Mouse (Mus musculus): ENCODE data around the gene Adrm1. TPM values are rescaled to one million over a fixed set of nuclear protein-coding genes. Genes with fewer than 3 reads are reported as not detected.

Gene Adrm1
- total and polyA plus RNA-seq, 3 experiments, result 287 to 312 TPM; not detected in 1

DNA sequence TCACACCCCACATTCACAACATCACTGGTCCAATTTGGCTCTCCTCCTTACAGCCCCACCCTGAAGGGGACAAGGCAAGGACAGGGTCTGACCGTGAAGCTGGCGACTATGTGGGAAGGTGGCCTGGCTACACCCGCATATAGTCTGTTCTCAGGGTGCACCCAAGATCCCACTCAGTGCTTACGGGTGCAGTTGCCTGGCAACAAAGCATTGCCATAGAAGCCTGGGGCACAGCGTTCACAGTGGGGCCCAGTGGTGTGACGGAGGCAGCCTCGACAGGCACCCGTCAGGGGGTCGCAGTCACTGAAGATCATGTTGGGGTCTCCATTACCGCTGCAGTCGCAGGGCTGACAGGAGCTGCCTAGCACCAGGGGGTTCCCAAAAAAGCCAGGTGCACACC, 16.1 kb downstream of the Adrm1 start:
- Histone ChIP-seq H3K4me1 (ENCODE audit: control insufficient read depth in 1 of 2, insufficient read depth in 2 of 2, low read length in 2 of 2) (no peaks in the 10 kb centered on the region), H3K4me3 (ENCODE audit: control insufficient read depth in 1 of 2, insufficient read depth in 1 of 2, low read depth in 2 of 2, low read length in 2 of 2) (no peak overlapping the region), H3K27me3 (ENCODE audit: control insufficient read depth in 1 of 2, insufficient read depth in 2 of 2, low read length in 2 of 2) (no peaks in the 10 kb centered on the region), H3K36me3 (ENCODE audit: control insufficient read depth in 1 of 2, insufficient read depth in 2 of 2, low read length in 2 of 2) (no peaks in the 10 kb centered on the region), H3K9me3 (replicated peaks; ENCODE audit: insufficient read depth, low read length) (no peaks in the 10 kb centered on the region), H3K79me2 (ENCODE audit: control insufficient read depth, insufficient read depth, low read length, poor library complexity) (no peaks in the 10 kb centered on the region), H3K9ac (ENCODE audit: control insufficient read depth, low read depth, low read length, poor library complexity, severe bottlenecking) (no peak overlapping the region), H3K27ac (ENCODE audit: control insufficient read depth, low read depth, low read length) (no peak overlapping the region)
- TF ChIP-seq MYB (IDR thresholded peaks at IDR 0.05; ENCODE audit: low read depth, low read length) (no peak), ZNF384 (IDR thresholded peaks at IDR 0.05; ENCODE audit: low read depth, low read length) (no peak), GABPA (IDR thresholded peaks at IDR 0.05; ENCODE audit: low read depth, low read length) (no peak), SIN3A (IDR thresholded peaks at IDR 0.05; ENCODE audit: low read length) (no peak), CHD2 (IDR thresholded peaks at IDR 0.05; ENCODE audit: low read length) (no peak)
- no peak for DNase-seq (ENCODE audit: low read depth, low spot score)

GRCm38 (mm10) chr2:180196610-180197322, 25.5 kb downstream of the Adrm1 start:
- no peaks in the 10 kb centered on the region for H3K9me3 ChIP-seq (replicated peaks; ENCODE audit: insufficient read depth, low read length)
- no peaks in the 10 kb centered on the region for H3K36me3 ChIP-seq (ENCODE audit: control insufficient read depth in 1 of 2, insufficient read depth in 2 of 2, low read length in 2 of 2)
- H3K27ac ChIP-seq (ENCODE audit: control insufficient read depth, low read depth, low read length), result no peak overlapping the region
- H3K4me1 ChIP-seq (ENCODE audit: control insufficient read depth in 1 of 2, insufficient read depth in 2 of 2, low read length in 2 of 2), result no peaks in the 10 kb centered on the region
- no peaks in the 10 kb centered on the region for H3K27me3 ChIP-seq (ENCODE audit: control insufficient read depth in 1 of 2, insufficient read depth in 2 of 2, low read length in 2 of 2)
- H3K4me3 ChIP-seq (ENCODE audit: control insufficient read depth in 1 of 2, insufficient read depth in 1 of 2, low read depth in 2 of 2, low read length in 2 of 2), result no peak overlapping the region
- H3K9ac ChIP-seq (ENCODE audit: control insufficient read depth, low read depth, low read length, poor library complexity, severe bottlenecking), result no peak overlapping the region
- DNase-seq (ENCODE audit: low read depth, low spot score), result no peak
- no peaks in the 10 kb centered on the region for H3K79me2 ChIP-seq (ENCODE audit: control insufficient read depth, insufficient read depth, low read length, poor library complexity)
- no peak for TF ChIP-seq UBTF (IDR thresholded peaks at IDR 0.05; ENCODE audit: borderline replicate concordance, insufficient read depth, low read depth, low read length)
- no peak for TF ChIP-seq MAX (IDR thresholded peaks at IDR 0.05; ENCODE audit: low read length)
- TF ChIP-seq MEF2A (IDR thresholded peaks at IDR 0.05; ENCODE audit: extremely low read depth, insufficient replicate concordance, low read depth, low read length, poor library complexity, severe bottlenecking), result no peak
- TF ChIP-seq TCF12 (IDR thresholded peaks at IDR 0.05; ENCODE audit: low read depth, low read length), result no peak
- TF ChIP-seq ETS1 (IDR thresholded peaks at IDR 0.05; ENCODE audit: low read depth, low read length), result no peak
- TF ChIP-seq BHLHE40 (IDR thresholded peaks at IDR 0.05; ENCODE audit: borderline replicate concordance, low read depth, low read length), result no peak
- no peak for TF ChIP-seq MYC (IDR thresholded peaks at IDR 0.05; ENCODE audit: low read depth, low read length)
- TF ChIP-seq ELF1 (IDR thresholded peaks at IDR 0.05; ENCODE audit: low read depth, low read length), result no peak
- no peak for TF ChIP-seq ZC3H11A (IDR thresholded peaks at IDR 0.05; ENCODE audit: low read depth, low read length)
- TF ChIP-seq ZMIZ1 (IDR thresholded peaks at IDR 0.05; ENCODE audit: low read depth, low read length), result no peak
- TF ChIP-seq E2F4 (IDR thresholded peaks at IDR 0.05; ENCODE audit: borderline replicate concordance, low read depth, low read length), result no peak
- TF ChIP-seq USF1 (IDR thresholded peaks at IDR 0.05; ENCODE audit: low read depth, low read length), result no peak
- no peak for TF ChIP-seq NELFE (IDR thresholded peaks at IDR 0.05; ENCODE audit: low read depth, low read length)
- TF ChIP-seq GATA1 (IDR thresholded peaks at IDR 0.05; ENCODE audit: low read depth, low read length), result no peak
- no peak for TF ChIP-seq NRF1 (IDR thresholded peaks at IDR 0.05; ENCODE audit: insufficient read depth, low read depth, low read length, poor library complexity, severe bottlenecking)
- no peak for TF ChIP-seq TBP (IDR thresholded peaks at IDR 0.05; ENCODE audit: low read depth, low read length)
- TF ChIP-seq MAZ (IDR thresholded peaks at IDR 0.05; ENCODE audit: low read depth, low read length), result no peak
- TF ChIP-seq CHD1 (IDR thresholded peaks at IDR 0.05; ENCODE audit: low read depth, low read length), result no peak
- no peak for TF ChIP-seq ZKSCAN1 (IDR thresholded peaks at IDR 0.05; ENCODE audit: low read depth, low read length)
- no peak for TF ChIP-seq GABPA (IDR thresholded peaks at IDR 0.05; ENCODE audit: low read depth, low read length)

Data from MEL (cell line).